Mouse (Mus musculus): ENCODE measurements around the gene Pip5k1c.

Pip5k1c gene

GRCm38 (mm10) chr10:81342686-81343505 lies 50.1 kb downstream of the Pip5k1c start, which contains the start of gene Gipc3:
Gipc3 (minus strand) TSS chr10:81343266.
- CTCF ChIA-PET: interaction anchor here (0.7 to 1.0 kb wide), 4 partner anchors 26 to 149 kb away, joined by 3 to 6 read pairs (median 3); no protein-coding TSS in a partner anchor

GRCm38 (mm10) chr10:81344421-81345161 lies 51.8 kb downstream of the Pip5k1c start:
- CTCF ChIA-PET: no interaction called here

GRCm38 (mm10) chr10:81345162-81345534 lies 52.4 kb downstream of the Pip5k1c start:
- CTCF ChIA-PET: interaction anchor here (1.4 kb wide), 1 partner anchor 27 kb away, joined by 3 read pairs; no protein-coding TSS in a partner anchor

DNA sequence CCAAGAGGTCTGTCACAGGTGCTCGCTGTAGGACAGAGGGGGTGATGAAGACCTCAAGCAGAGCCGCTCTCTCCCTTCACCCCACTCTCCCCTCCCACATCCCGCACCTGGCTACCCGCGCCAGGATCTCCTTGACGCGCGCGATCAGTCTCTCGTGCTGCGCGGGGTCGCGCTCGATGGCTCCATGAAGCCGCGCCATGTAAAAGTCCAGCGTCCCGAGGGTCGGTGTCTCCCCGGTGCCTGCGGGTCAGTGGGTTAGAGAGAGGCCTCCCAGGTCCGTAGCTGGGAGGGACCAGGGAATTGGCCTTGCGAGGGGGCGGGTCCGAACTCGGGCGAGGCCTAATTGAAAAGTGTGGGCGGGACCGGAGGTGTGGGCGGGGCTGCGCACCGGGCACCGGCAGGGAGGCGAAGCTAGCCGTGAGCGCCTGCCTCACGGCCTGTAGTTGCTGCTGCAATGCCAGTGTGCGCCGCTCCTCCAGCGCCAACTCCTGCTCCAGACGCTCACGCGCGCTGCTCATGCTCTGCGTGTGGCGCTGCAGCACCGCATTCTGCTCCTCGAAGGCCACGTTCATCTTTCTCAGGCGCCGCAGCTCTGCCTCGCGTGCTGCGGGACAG lies 53.8 kb downstream of the Pip5k1c start:
- CTCF ChIA-PET: interaction anchor here (0.5 to 1.4 kb wide), 4 partner anchors 29 to 139 kb away, joined by 3 to 6 read pairs (median 4); no protein-coding TSS in a partner anchor

- CTCF ChIA-PET: no interaction called here
Measured at GRCm38 (mm10) chr10:81349146-81349545, 56.4 kb downstream of the Pip5k1c start.

- CTCF ChIA-PET: no interaction called here
Measured at GRCm38 (mm10) chr10:81349961-81350350, 57.2 kb downstream of the Pip5k1c start.

- CTCF ChIA-PET: no interaction called here
Measured at GRCm38 (mm10) chr10:81350351-81351063, 57.7 kb downstream of the Pip5k1c start, which contains the start of gene Hmg20b. Hmg20b (minus strand) TSS chr10:81350480.

GRCm38 (mm10) chr10:81351678-81352291 lies 59.0 kb downstream of the Pip5k1c start:
- CTCF ChIA-PET: interaction anchor here (1.0 kb wide), 1 partner anchor 26 kb away, joined by 3 read pairs; no protein-coding TSS in a partner anchor

DNA sequence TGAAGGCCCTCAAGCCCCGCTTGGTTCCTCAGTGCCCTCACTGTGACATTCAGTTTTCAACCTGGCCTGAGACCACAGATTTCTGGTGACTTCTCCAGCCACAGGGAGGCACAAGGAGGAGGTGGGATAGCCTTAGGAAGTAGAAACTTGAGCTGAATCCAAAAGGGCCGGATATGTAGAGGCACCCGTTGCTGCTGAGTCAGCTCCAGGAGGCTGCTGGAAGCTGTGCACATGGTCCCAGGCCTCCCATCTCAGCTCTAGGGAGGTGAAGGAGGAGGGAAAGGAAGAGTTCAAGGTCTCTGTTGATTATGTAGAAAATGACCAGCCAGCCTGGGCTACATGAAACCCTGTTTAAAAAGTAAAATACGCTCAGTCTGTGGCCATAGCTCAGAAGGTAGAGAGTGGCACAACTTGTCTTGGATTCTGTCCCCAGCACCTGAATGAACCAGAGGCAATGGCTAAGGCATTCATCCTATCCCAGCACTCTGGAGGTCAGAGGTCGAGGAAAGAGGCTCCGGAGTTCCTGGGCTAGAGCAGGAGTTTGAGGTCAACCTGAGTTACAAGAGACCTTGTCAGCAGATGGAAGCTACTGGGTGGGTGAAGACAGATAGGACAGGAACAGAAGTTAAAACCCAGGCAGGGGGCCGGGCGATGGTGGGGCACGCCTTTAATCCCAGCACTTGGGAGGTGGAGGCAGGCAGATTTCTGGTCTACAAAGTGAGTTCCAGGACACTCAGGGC lies 62.1 kb downstream of the Pip5k1c start:
- CTCF ChIA-PET: interaction anchor here (0.6 to 1.6 kb wide), 3 partner anchors 9 to 20 kb away, joined by 3 to 9 read pairs (median 3); no protein-coding TSS in a partner anchor

- CTCF ChIA-PET: no interaction called here
Measured at GRCm38 (mm10) chr10:81355533-81355932, 62.8 kb downstream of the Pip5k1c start.

DNA sequence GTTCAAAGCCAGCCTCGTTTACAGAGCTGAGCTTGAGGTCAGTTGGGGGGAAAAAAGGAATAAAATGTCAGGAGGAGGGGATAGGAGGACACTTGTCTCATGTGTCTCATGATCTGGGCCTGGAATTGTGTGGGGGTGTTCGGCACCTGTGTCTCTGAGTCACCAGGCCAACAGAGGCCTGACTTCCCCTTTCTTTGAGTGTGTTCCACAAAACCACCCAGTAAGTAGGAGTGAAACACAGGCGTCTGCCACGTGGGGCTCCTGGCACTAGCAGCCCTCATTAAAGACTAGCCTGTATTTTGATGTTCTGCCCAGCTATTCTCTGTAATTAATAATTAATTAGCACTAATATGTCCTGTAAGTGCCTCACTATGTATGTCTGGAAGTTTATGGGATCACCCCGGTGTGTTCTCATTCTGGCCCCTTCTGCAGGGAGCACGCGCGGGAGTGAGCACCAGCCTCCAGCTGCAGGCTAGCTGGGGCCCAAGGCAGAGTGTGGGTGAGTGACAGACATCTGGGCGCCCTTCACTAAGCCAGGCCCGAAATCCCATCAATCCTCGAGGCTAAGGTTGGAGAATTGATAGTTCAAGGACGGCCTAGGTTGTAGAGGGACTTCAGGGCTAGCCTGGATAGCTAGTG lies 63.7 kb downstream of the Pip5k1c start:
- CTCF ChIA-PET: interaction anchor here (0.6 kb wide), 1 partner anchor 188 kb away, joined by 4 read pairs; no protein-coding TSS in a partner anchor

GRCm38 (mm10) chr10:81356991-81357844 lies 64.5 kb downstream of the Pip5k1c start, which contains the start of gene Mfsd12:
Mfsd12 (plus strand) TSS chr10:81357491.
- CTCF ChIA-PET: interaction anchor here (0.6 kb wide), 2 partner anchors 140 to 188 kb away, joined by 3 to 4 read pairs; no protein-coding TSS in a partner anchor

DNA sequence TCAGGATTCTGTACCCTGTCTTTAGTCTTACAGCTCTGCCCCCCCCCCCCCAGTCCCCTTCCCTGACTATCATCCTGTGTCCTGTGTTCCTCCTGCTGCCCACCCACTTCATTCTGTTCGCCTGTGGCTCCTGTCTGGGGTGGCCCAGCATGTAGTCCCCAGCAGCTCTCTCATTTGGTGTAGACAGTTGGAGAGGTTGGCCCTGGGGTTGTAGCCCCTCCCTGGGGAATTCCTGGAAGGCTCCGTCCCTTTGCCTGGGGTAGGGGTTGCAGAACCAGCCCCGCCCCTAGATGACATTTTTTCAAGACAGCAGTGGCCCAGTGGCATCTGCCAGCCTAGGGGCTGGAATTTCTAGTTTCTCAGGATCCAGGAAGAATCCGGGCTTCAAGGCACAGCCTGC lies 65.4 kb downstream of the Pip5k1c start:
- CTCF ChIA-PET: interaction anchor here (0.6 kb wide), 1 partner anchor 22 kb away, joined by 3 read pairs; no protein-coding TSS in a partner anchor

DNA sequence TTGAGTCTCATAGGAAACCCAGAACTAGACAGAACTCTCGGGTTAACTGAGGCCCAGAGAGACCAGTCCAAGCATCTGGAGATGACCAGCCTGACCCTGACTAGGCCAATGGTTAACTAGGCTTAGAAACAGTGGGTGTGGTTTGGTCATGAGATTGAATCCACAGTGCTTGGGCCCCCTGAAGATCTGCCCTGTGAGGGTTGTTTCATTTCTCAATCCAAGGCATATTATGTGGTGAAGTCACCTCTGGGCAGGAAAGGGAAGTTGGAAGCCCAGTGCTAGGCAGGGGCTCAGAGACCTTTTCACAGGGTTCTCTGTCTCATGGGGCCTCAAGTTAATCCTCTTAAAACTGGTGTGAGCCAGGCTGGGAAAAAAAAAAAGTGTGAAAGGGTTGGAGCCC lies 66.1 kb downstream of the Pip5k1c start:
- CTCF ChIA-PET: no interaction called here

DNA sequence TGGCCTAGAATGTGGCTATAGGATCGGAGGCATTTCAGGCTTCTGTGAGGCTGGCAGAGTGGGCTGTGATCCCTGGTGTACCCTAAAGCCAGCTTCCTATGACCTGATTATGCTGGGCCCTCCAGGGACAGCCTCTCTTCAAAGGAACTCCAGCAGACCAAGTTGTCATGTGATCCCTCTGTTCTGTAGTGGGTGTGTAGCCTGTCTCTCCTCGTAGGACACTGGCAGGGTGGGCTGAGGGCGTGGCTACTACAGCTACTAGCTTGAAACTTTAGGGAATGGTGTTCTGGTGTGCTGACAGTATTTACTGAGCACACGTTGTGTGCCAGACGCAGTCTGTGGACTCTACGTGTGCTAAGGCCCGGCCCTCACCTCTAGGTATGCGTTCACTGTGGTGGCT lies 68.0 kb downstream of the Pip5k1c start:
- CTCF ChIA-PET: interaction anchor here (1.1 kb wide), 1 partner anchor 19 kb away, joined by 3 read pairs; no protein-coding TSS in a partner anchor

DNA sequence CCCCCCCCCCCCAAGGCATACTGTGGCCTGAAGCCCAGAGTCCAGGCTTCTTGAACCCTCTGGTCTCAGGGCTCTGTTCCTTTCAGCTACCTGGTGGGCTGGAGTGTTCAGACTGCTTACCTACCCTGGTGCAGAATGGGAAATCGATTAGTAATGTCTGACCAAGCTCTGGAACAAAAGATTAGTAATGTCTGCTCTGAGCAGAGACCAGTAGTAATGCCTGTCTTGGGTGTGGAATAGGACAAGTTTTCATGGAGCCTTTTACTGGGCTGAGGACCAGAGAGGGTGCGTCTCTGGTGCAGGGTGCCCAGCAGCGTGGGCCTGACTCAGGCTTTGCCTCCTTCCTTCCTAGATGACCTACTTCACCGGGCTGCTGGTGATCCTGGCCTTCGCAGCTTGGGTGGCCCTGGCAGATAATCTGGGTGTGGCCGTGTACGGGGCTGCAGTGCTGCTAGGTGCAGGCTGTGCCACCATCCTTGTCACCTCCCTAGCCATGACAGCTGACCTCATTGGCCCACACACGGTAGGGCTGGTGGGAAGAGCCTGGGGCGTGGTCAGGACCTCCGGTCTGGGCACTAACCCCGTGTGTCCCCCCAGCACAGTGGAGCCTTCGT lies 69.7 kb downstream of the Pip5k1c start:
- CTCF ChIA-PET: interaction anchor here (0.5 kb wide), 1 partner anchor 997 kb away, joined by 8 read pairs; no protein-coding TSS in a partner anchor

- CTCF ChIA-PET: interaction anchor here (1.1 kb wide), 1 partner anchor 9 kb away, joined by 9 read pairs; no protein-coding TSS in a partner anchor
Measured at GRCm38 (mm10) chr10:81363436-81364346, 70.9 kb downstream of the Pip5k1c start.
